Mouse (Mus musculus): ENCODE results near the gene Magi1. TPM values are rescaled to one million over a fixed set of nuclear protein-coding genes. Genes with fewer than 3 reads are reported as not detected.

Magi1 gene
- polyA plus RNA-seq, 1 experiment from 2014 or later = 1.9 TPM

GRCm38 (mm10) chr6:94111833-94112232 is 171.9 kb downstream of the Magi1 start:
- H3K27ac ChIP-seq (ENCODE audit: low read depth) = no peak overlapping the region
- H3K27me3 ChIP-seq (ENCODE audit: insufficient read depth, low read length) = no peaks in the 10 kb centered on the region
- DNase-seq (no peak), ATAC-seq (no peak)
- no peak overlapping the region for H3K9ac ChIP-seq (replicated peaks)
- no peak overlapping the region for H3K4me3 ChIP-seq (ENCODE audit: low read depth, low read length)
- peaks cover 6% of the 10 kb centered on the region; the same call in 1 of the 2 replicates for H3K4me1 ChIP-seq (ENCODE audit: insufficient read depth)
- H3K9me3 ChIP-seq (ENCODE audit: low read length) = no peaks in the 10 kb centered on the region
- TF ChIP-seq CTCF (IDR thresholded peaks at IDR 0.05; ENCODE audit: low read depth) = no peak
- no peak for TF ChIP-seq EP300 (IDR thresholded peaks at IDR 0.05; ENCODE audit: low read depth)
- no peaks in the 10 kb centered on the region for H3K36me3 ChIP-seq (replicated peaks; ENCODE audit: insufficient read depth, low read length)
- H3K4me2 ChIP-seq (ENCODE audit: low read depth, low read length) = no peak overlapping the region

- Histone ChIP-seq H3K9ac (replicated peaks) (no peak overlapping the region), H3K36me3 (replicated peaks; ENCODE audit: insufficient read depth, low read length) (no peaks in the 10 kb centered on the region), H3K4me1 (ENCODE audit: insufficient read depth) (peaks cover 6% of the 10 kb centered on the region), H3K27me3 (ENCODE audit: insufficient read depth, low read length) (no peaks in the 10 kb centered on the region), H3K4me3 (ENCODE audit: low read depth, low read length) (no peak overlapping the region), H3K4me2 (ENCODE audit: low read depth, low read length) (no peak overlapping the region), H3K27ac (ENCODE audit: low read depth) (no peak overlapping the region), H3K9me3 (ENCODE audit: low read length) (no peaks in the 10 kb centered on the region)
- ATAC-seq (no peak), DNase-seq (peak; percentile 45)
- 56% methylated on average over 11 of the region's 11 CpGs for WGBS (ENCODE audit: insufficient replicate concordance)
- TF ChIP-seq EP300 (IDR thresholded peaks at IDR 0.05; ENCODE audit: low read depth) (no peak), CTCF (IDR thresholded peaks at IDR 0.05; ENCODE audit: low read depth) (no peak)
Measured at GRCm38 (mm10) chr6:94107401-94108107, 176.2 kb downstream of the Magi1 start.

- no peaks in the 10 kb centered on the region for H3K36me3 ChIP-seq (replicated peaks; ENCODE audit: insufficient read depth, low read length)
- no peak overlapping the region for H3K9ac ChIP-seq (replicated peaks)
- no peaks in the 10 kb centered on the region for H3K27me3 ChIP-seq (ENCODE audit: insufficient read depth, low read length)
- DNase-seq (no peak), ATAC-seq (no peak)
- H3K4me2 ChIP-seq (ENCODE audit: low read depth, low read length) = no peak overlapping the region
- H3K4me1 ChIP-seq (ENCODE audit: insufficient read depth) = peaks cover 6% of the 10 kb centered on the region
- no peaks in the 10 kb centered on the region for H3K9me3 ChIP-seq (ENCODE audit: low read length)
- H3K27ac ChIP-seq (ENCODE audit: low read depth) = no peak overlapping the region
- WGBS (ENCODE audit: insufficient replicate concordance) = 59% methylated on average over 3 of the region's 3 CpGs
- TF ChIP-seq CTCF (IDR thresholded peaks at IDR 0.05; ENCODE audit: low read depth) (no peak), EP300 (IDR thresholded peaks at IDR 0.05; ENCODE audit: low read depth) (no peak)
- H3K4me3 ChIP-seq (ENCODE audit: low read depth, low read length) = no peak overlapping the region
Measured at GRCm38 (mm10) chr6:94103581-94103980, 180.1 kb downstream of the Magi1 start.

DNA sequence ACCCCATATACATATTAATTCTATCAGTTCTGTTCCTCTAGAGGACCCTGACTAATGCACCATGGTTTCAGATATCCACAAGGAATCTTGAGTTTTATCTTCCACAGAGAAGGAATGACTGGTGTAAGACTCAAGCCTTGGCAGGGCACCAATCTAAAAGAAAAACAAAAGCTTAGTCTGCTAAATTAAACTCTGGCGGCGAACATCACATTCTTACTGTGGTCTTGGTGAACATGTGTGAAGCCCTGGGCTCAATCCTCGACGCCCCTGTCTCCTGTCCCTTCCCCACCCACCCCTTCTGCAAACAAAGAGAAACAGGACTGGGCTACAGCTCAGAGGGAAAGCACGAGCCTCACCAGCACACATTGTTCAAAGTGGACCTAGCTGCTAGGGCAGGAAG is 182.5 kb downstream of the Magi1 start:
- Histone ChIP-seq H3K27me3 (ENCODE audit: insufficient read depth, low read length) (no peaks in the 10 kb centered on the region), H3K9me3 (ENCODE audit: low read length) (no peaks in the 10 kb centered on the region), H3K4me3 (ENCODE audit: low read depth, low read length) (no peak overlapping the region), H3K4me2 (ENCODE audit: low read depth, low read length) (no peak overlapping the region), H3K27ac (ENCODE audit: low read depth) (no peak overlapping the region), H3K4me1 (ENCODE audit: insufficient read depth) (peaks cover 4% of the 10 kb centered on the region), H3K36me3 (replicated peaks; ENCODE audit: insufficient read depth, low read length) (no peaks in the 10 kb centered on the region), H3K9ac (replicated peaks) (no peak overlapping the region)
- TF ChIP-seq EP300 (IDR thresholded peaks at IDR 0.05; ENCODE audit: low read depth) (no peak), CTCF (IDR thresholded peaks at IDR 0.05; ENCODE audit: low read depth) (no peak)
- 43% methylated on average over 5 of the region's 5 CpGs for WGBS (ENCODE audit: insufficient replicate concordance)
- ATAC-seq (no peak), DNase-seq (no peak)

DNA sequence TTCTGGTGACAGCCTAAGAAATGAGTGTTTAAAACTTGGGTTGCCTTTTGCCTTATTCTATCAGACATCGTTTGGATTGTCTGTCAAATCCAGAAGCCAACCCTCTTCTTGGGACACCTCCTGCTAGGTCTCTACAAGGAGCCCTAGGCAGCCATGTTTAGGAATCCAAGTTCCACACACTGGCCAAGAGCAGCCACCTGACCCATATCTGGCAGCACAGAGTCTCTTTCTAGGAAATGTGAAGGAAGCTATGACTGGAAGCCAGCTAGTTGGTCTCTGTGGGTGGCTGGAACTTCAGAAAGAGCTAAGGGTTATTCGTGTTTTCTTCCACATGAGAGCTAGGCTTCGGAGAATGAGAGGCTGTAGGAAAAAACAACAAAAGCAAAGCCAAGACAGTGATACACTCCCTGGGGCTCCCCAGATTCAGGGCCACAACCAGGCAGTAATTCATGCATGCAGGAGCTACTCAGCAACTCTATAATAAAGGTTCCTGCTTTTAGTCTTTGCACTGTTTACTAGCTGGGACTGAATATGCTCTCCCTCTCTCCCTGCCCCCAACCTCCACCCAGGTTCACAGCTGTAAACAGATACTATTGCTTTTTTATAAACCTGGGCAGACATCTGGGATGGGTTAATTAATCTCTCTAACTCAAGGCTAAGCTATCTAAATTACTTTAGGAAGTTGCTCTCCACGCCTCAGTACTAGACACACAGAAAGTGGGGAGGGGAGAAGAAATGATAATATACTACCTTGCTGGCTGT is 188.6 kb downstream of the Magi1 start:
- Histone ChIP-seq H3K36me3 (replicated peaks; ENCODE audit: insufficient read depth, low read length) (no peaks in the 10 kb centered on the region), H3K9me3 (ENCODE audit: low read length) (no peaks in the 10 kb centered on the region), H3K9ac (replicated peaks) (no peak overlapping the region), H3K27me3 (ENCODE audit: insufficient read depth, low read length) (no peaks in the 10 kb centered on the region), H3K4me3 (ENCODE audit: low read depth, low read length) (no peak overlapping the region), H3K27ac (ENCODE audit: low read depth) (no peak overlapping the region), H3K4me1 (ENCODE audit: insufficient read depth) (0 out of 2 replicates have a peak, but pooled peaks cover 8% of the 10 kb centered on the region), H3K4me2 (ENCODE audit: low read depth, low read length) (no peak overlapping the region)
- ATAC-seq = no peak
- TF ChIP-seq CTCF (IDR thresholded peaks at IDR 0.05; ENCODE audit: low read depth) (no peak), EP300 (IDR thresholded peaks at IDR 0.05; ENCODE audit: low read depth) (no peak)
- 62% methylated on average over 4 of the region's 4 CpGs for WGBS (ENCODE audit: insufficient replicate concordance)
- DNase-seq = no peak

DNA sequence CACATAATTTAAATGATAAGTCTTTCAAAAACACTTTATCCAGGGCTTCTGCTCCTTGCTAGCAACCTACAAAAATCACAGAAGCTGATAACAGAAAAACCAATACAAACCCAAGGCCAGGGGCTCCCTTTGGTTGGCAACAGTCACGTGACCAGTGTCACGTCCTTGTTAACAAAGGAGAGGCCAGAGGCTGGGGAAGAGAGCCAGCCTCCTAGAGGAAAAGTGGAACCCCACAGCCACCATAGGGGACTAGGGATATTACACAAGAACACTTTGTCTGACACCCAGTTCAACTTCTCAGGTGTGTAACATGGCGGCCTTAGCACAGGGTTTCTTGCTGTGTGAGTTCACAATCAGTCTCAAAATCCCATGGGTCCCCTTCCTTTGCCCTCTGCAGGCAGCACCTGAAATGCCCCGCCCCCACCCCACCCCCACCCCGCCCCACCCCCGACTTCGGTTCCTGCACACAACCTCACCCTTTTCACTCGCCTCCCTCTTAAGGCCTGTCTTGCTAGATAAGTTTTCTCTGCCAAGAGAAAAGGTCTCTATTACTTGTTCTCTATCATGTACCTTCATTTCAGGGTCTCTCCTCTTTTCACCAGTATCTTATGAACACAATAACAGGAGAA is 190.6 kb downstream of the Magi1 start:
- no peak for ATAC-seq
- TF ChIP-seq CTCF (IDR thresholded peaks at IDR 0.05; ENCODE audit: low read depth) (no peak), EP300 (IDR thresholded peaks at IDR 0.05; ENCODE audit: low read depth) (no peak)
- no peak overlapping the region for H3K4me3 ChIP-seq (ENCODE audit: low read depth, low read length)

More for the DNA sequence above, 190.6 kb downstream of the Magi1 start:
- Histone ChIP-seq H3K36me3 (replicated peaks; ENCODE audit: insufficient read depth, low read length) (no peaks in the 10 kb centered on the region), H3K9me3 (ENCODE audit: low read length) (no peaks in the 10 kb centered on the region), H3K4me2 (ENCODE audit: low read depth, low read length) (no peak overlapping the region), H3K9ac (replicated peaks) (no peak overlapping the region), H3K4me1 (ENCODE audit: insufficient read depth) (0 out of 2 replicates have a peak, but pooled peaks cover 8% of the 10 kb centered on the region), H3K27ac (ENCODE audit: low read depth) (no peak overlapping the region), H3K27me3 (ENCODE audit: insufficient read depth, low read length) (no peaks in the 10 kb centered on the region)
- 38% methylated on average over 8 of the region's 8 CpGs for WGBS (ENCODE audit: insufficient replicate concordance)
- DNase-seq = no peak
